Mouse (Mus musculus): ENCODE data around the gene Traf3ip2. TPM values are rescaled to one million over a fixed set of nuclear protein-coding genes. Genes with fewer than 3 reads are reported as not detected.
A peak's percentile ranks its signal among the peaks of the same experiment; 100 is the strongest.

The Traf3ip2 gene
- polyA plus RNA-seq, 1 experiment from 2014 or later, result 6.7 TPM

DNA sequence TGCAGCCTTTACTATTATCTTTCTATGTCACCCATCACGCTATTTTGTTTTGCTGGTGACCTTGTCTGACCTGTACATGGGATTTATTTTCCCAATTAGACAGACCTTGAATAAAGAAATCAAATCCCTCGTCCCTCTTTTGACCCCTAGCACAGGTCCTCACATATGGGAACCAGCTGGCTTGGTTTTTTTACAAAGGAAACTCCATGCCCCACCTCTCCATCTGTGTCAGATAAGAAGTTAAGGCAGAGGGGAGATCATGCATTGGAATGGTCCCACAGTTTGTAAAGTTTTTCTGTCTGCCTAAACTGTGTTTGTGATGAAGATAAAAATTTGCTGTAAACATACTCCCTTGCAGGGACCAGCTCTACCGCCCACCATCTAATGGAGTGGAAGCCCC lies 26.1 kb downstream of the Traf3ip2 start:
- H3K4me1 ChIP-seq (ENCODE audit: control insufficient read depth, insufficient read depth, low read depth, low read length), result peaks cover 10% of the 10 kb centered on the region
- no peaks in the 10 kb centered on the region for H3K27me3 ChIP-seq (replicated peaks; ENCODE audit: control insufficient read depth, insufficient read depth, low read length)
- H3K4me3 ChIP-seq (ENCODE audit: low read length), result no peak overlapping the region
- no peak overlapping the region for H3K9ac ChIP-seq (ENCODE audit: low read depth, low read length)
- H3K36me3 ChIP-seq (ENCODE audit: control insufficient read depth, insufficient read depth, low read length), result no peaks in the 10 kb centered on the region
- no peaks in the 10 kb centered on the region for H3K9me3 ChIP-seq (ENCODE audit: control insufficient read depth, low read length)
- H3K27ac ChIP-seq (ENCODE audit: low read depth, low read length), result no peak overlapping the region
- H3K4me2 ChIP-seq (ENCODE audit: low read length), result no peak overlapping the region
- no peak for ATAC-seq
- 52% methylated on average over 3 of the region's 3 CpGs for WGBS

GRCm38 (mm10) chr10:39639783-39640182 lies 27.0 kb downstream of the Traf3ip2 start:
- peaks cover 10% of the 10 kb centered on the region for H3K4me1 ChIP-seq (ENCODE audit: control insufficient read depth, insufficient read depth, low read depth, low read length)
- no peaks in the 10 kb centered on the region for H3K36me3 ChIP-seq (ENCODE audit: control insufficient read depth, insufficient read depth, low read length)
- H3K4me3 ChIP-seq (ENCODE audit: low read length), result no peak overlapping the region
- H3K9me3 ChIP-seq (ENCODE audit: control insufficient read depth, low read length), result no peaks in the 10 kb centered on the region
- H3K9ac ChIP-seq (ENCODE audit: low read depth, low read length), result no peak overlapping the region
- no peak overlapping the region for H3K27ac ChIP-seq (ENCODE audit: low read depth, low read length)
- H3K4me2 ChIP-seq (ENCODE audit: low read length), result no peak overlapping the region
- WGBS, result 93% methylated on average over 5 of the region's 5 CpGs
- no peak for ATAC-seq
- H3K27me3 ChIP-seq (replicated peaks; ENCODE audit: control insufficient read depth, insufficient read depth, low read length), result no peaks in the 10 kb centered on the region

DNA sequence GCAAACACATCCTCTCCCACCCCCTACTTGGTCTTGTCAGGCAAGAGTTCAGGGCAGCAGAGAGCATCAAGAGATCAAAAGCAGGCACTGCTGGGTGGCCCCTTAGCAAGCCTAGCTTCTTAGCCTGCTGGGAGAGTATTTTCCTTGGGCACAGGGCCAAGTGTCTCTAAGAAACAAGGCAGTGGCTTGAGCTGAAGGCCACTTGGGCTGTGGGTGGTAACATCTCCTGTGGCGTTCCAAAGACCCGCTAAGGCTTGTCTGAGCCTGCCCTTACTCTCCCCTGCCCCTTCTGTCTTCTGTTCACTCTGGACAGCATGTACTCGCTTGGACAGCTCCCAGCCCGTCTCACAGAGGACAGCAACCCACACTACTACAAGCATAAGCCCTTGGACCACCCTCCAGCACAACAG lies 28.1 kb downstream of the Traf3ip2 start:
- no peak overlapping the region for H3K9ac ChIP-seq (ENCODE audit: low read depth, low read length)
- H3K36me3 ChIP-seq (ENCODE audit: control insufficient read depth, insufficient read depth, low read length), result no peaks in the 10 kb centered on the region
- H3K4me3 ChIP-seq (ENCODE audit: low read length), result no peak overlapping the region
- 11% methylated on average over 4 of the region's 4 CpGs for WGBS
- no peaks in the 10 kb centered on the region for H3K27me3 ChIP-seq (replicated peaks; ENCODE audit: control insufficient read depth, insufficient read depth, low read length)
- ATAC-seq, result peak; percentile 80
- H3K4me2 ChIP-seq (ENCODE audit: low read length), result no peak overlapping the region
- no peaks in the 10 kb centered on the region for H3K9me3 ChIP-seq (ENCODE audit: control insufficient read depth, low read length)
- H3K27ac ChIP-seq (ENCODE audit: low read depth, low read length), result no peak overlapping the region
- peaks cover 11% of the 10 kb centered on the region for H3K4me1 ChIP-seq (ENCODE audit: control insufficient read depth, insufficient read depth, low read depth, low read length)

DNA sequence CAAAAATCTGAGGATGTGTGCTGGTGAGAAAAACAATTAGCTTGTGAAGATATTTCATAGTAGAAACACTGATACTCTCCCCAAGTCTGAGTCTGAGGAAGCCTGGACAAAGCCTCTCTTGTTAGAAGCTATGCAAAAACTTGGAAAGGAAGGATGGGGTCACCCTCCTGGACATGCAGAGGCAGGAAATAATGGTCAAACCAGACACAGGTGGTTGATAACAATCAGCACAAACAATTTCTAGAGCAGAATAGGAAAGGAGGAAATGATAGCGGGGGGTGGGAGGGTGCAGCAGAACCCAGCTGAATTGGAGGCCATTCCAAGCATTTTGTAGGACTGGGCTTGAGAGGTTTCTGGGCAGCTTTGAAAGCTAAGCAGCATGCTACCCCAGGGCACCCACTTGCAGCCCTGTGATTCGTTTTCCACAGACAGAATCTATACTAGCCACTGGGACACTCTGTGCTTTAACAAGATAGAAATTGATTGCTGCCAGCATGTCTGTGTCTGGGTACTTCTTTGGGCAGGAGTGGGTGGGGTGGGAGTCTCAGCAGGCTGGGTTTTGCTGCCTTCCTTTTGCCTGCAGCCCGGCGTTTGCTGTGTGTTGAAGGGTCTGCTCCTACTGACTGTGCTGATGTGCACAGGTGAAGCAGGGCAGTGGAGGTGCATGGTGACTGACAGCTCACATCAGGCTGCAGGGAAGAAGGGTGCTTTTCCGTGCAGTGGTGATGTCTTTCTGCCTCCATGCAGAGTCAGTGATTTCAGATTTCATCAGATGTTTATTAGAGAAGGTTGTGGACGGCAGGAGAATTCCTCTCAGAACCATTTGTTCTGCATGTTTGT lies 33.3 kb downstream of the Traf3ip2 start:
- peak; percentile 67 for ATAC-seq
- no peak overlapping the region for H3K4me3 ChIP-seq (ENCODE audit: low read length)
- peak overlapping the region; percentile 26 for H3K27ac ChIP-seq (ENCODE audit: low read depth, low read length)
- H3K9ac ChIP-seq (ENCODE audit: low read depth, low read length), result peak overlapping the region; percentile 24; the same call in 1 of the 2 replicates
- no peaks in the 10 kb centered on the region for H3K9me3 ChIP-seq (ENCODE audit: control insufficient read depth, low read length)
- 36% methylated on average over 6 of the region's 6 CpGs for whole genome bisulfite sequencing
- no peaks in the 10 kb centered on the region for H3K36me3 ChIP-seq (ENCODE audit: control insufficient read depth, insufficient read depth, low read length)
- peaks cover 15% of the 10 kb centered on the region for H3K4me1 ChIP-seq (ENCODE audit: control insufficient read depth, insufficient read depth, low read depth, low read length)
- 0 out of 2 replicates have a peak overlapping the region, but pooled peaks have one; percentile 2 for H3K4me2 ChIP-seq (ENCODE audit: low read length)
- no peaks in the 10 kb centered on the region for H3K27me3 ChIP-seq (replicated peaks; ENCODE audit: control insufficient read depth, insufficient read depth, low read length)

DNA sequence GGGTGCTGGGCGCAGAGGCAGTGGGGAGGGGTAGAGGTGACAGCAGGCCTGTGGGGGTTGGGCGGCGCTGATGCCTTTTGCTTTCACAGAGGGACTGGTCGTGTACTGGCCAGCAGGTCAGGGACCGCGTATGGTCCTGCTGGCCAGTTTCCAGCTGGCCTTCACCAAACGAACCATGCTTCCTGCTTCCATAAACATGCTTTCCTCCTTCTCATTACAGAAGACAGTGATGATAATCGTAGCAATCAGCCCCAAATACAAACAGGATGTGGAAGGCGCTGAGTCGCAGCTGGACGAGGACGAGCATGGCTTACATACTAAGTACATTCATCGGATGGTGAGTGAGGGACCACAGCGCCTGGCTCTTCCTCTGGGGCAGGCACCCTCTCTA lies 33.9 kb downstream of the Traf3ip2 start:
- Histone ChIP-seq H3K9ac (ENCODE audit: low read depth, low read length) (peak overlapping the region; percentile 24; the same call in 1 of the 2 replicates), H3K4me3 (ENCODE audit: low read length) (no peak overlapping the region), H3K27ac (ENCODE audit: low read depth, low read length) (peak overlapping the region; percentile 26), H3K27me3 (replicated peaks; ENCODE audit: control insufficient read depth, insufficient read depth, low read length) (no peaks in the 10 kb centered on the region), H3K9me3 (ENCODE audit: control insufficient read depth, low read length) (no peaks in the 10 kb centered on the region), H3K4me1 (ENCODE audit: control insufficient read depth, insufficient read depth, low read depth, low read length) (peaks cover 15% of the 10 kb centered on the region), H3K36me3 (ENCODE audit: control insufficient read depth, insufficient read depth, low read length) (peaks cover 5% of the 10 kb centered on the region; the same call in 1 of the 2 replicates), H3K4me2 (ENCODE audit: low read length) (0 out of 2 replicates have a peak overlapping the region, but pooled peaks have one; percentile 2)
- 41% methylated on average over 14 of the region's 14 CpGs for WGBS
- ATAC-seq, result peak; percentile 68

DNA sequence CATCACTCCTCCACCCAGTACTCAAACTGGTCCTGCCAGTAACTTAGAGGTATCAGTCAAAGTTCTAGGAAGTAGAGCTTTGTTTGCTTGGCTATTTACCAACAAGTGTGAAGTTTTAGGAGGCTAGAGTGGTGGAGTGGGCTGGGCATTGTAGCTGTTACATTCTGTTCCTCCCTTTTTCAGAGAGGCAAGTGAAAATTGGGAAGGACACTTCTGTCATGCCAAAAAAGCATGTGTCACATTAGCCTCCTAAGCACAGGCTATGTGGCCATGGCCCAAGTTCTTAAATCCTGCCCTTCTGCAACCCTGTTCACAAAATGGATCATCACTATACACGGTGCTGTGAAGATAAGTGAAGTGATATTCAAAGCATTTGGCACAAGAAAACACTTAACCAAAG lies 34.4 kb downstream of the Traf3ip2 start:
- Histone ChIP-seq H3K27ac (ENCODE audit: low read depth, low read length) (peak overlapping the region; percentile 26; the same call in 1 of the 2 replicates), H3K4me3 (ENCODE audit: low read length) (no peak overlapping the region), H3K9me3 (ENCODE audit: control insufficient read depth, low read length) (no peaks in the 10 kb centered on the region), H3K4me1 (ENCODE audit: control insufficient read depth, insufficient read depth, low read depth, low read length) (peaks cover 15% of the 10 kb centered on the region), H3K9ac (ENCODE audit: low read depth, low read length) (no peak overlapping the region), H3K27me3 (replicated peaks; ENCODE audit: control insufficient read depth, insufficient read depth, low read length) (no peaks in the 10 kb centered on the region), H3K36me3 (ENCODE audit: control insufficient read depth, insufficient read depth, low read length) (peaks cover 6% of the 10 kb centered on the region; the same call in 1 of the 2 replicates), H3K4me2 (ENCODE audit: low read length) (no peak overlapping the region)
- 73% methylated on average over 1 of the region's 1 CpGs for WGBS
- ATAC-seq, result no peak

DNA sequence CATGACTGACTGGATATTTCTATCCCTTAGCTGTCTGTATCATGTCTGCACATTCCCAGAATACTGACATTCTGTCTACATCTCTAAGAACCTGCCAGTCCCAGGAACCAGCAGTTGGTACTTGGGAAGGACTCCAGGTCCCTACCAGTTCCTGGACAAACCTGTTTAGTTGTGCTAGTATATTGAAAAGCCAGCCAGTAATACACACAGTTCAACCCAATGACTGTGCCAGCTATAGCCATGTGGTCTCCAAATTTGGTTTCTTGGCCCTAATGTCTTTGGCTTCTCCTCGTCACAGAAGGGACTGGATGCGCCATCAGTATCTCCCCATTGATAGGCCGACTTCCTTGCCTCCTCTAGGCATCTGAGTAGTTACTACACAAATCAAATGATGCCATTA lies 35.5 kb downstream of the Traf3ip2 start:
- H3K4me2 ChIP-seq (ENCODE audit: low read length), result no peak overlapping the region
- no peak overlapping the region for H3K27ac ChIP-seq (ENCODE audit: low read depth, low read length)
- H3K4me3 ChIP-seq (ENCODE audit: low read length), result no peak overlapping the region
- WGBS, result 92% methylated on average over 3 of the region's 3 CpGs
- peaks cover 6% of the 10 kb centered on the region; the same call in 1 of the 2 replicates for H3K36me3 ChIP-seq (ENCODE audit: control insufficient read depth, insufficient read depth, low read length)
- H3K9me3 ChIP-seq (ENCODE audit: control insufficient read depth, low read length), result no peaks in the 10 kb centered on the region
- H3K4me1 ChIP-seq (ENCODE audit: control insufficient read depth, insufficient read depth, low read depth, low read length), result peaks cover 15% of the 10 kb centered on the region
- no peak overlapping the region for H3K9ac ChIP-seq (ENCODE audit: low read depth, low read length)
- H3K27me3 ChIP-seq (replicated peaks; ENCODE audit: control insufficient read depth, insufficient read depth, low read length), result no peaks in the 10 kb centered on the region
- no peak for ATAC-seq

DNA sequence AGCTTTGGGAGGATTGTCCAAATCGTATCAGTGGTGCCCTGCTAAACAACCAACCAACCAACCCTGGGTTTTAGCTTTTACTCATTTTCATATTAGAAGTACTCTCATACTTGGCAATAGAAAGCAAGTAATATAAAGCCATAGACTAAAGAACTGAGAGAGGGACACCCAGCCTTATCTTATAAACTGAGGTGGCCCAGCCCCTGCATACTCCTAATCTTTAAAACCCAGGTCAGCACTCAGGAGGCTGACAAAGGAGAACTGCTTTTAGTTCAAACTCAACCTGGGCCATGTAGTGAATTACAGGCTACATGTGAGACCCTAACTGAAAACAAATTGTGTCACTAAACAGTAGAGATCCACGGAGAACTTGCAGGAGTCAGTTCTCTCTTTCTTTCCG lies 36.8 kb downstream of the Traf3ip2 start:
- Histone ChIP-seq H3K27ac (ENCODE audit: low read depth, low read length) (no peak overlapping the region), H3K4me2 (ENCODE audit: low read length) (no peak overlapping the region), H3K27me3 (replicated peaks; ENCODE audit: control insufficient read depth, insufficient read depth, low read length) (no peaks in the 10 kb centered on the region), H3K4me1 (ENCODE audit: control insufficient read depth, insufficient read depth, low read depth, low read length) (peaks cover 18% of the 10 kb centered on the region), H3K36me3 (ENCODE audit: control insufficient read depth, insufficient read depth, low read length) (peaks cover 6% of the 10 kb centered on the region; the same call in 1 of the 2 replicates), H3K9me3 (ENCODE audit: control insufficient read depth, low read length) (no peaks in the 10 kb centered on the region), H3K9ac (ENCODE audit: low read depth, low read length) (no peak overlapping the region), H3K4me3 (ENCODE audit: low read length) (no peak overlapping the region)
- WGBS, result 97% methylated on average over 3 of the region's 3 CpGs
- ATAC-seq, result no peak

DNA sequence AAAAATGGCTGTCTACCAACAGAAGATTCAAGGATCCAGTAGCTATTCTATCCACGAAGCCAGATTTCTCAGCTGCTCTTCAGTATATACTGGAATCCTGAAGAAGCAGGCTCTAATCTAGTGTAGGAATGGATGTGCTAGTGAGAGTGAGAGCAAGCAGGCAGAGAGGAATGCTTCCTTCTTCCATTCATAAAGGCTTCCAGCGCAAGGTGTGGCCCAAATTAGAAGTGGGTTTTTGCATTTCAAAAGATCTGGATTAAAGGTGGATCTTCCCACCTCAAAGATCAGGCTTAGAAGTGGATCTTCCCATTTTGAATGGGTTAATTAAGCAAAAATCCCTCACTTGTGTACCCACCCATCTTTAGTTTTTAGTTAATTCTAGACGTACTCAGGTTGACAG lies 37.6 kb downstream of the Traf3ip2 start:
- Histone ChIP-seq H3K9ac (ENCODE audit: low read depth, low read length) (no peak overlapping the region), H3K4me2 (ENCODE audit: low read length) (no peak overlapping the region), H3K9me3 (ENCODE audit: control insufficient read depth, low read length) (no peaks in the 10 kb centered on the region), H3K27ac (ENCODE audit: low read depth, low read length) (no peak overlapping the region), H3K36me3 (ENCODE audit: control insufficient read depth, insufficient read depth, low read length) (peaks cover 6% of the 10 kb centered on the region; the same call in 1 of the 2 replicates), H3K27me3 (replicated peaks; ENCODE audit: control insufficient read depth, insufficient read depth, low read length) (no peaks in the 10 kb centered on the region), H3K4me1 (ENCODE audit: control insufficient read depth, insufficient read depth, low read depth, low read length) (peaks cover 18% of the 10 kb centered on the region), H3K4me3 (ENCODE audit: low read length) (no peak overlapping the region)
- no peak for ATAC-seq
- WGBS, result 91% methylated on average over 3 of the region's 3 CpGs
